Mouse (Mus musculus) left cerebral cortex, postnatal 4 days (tissue): ENCODE measurements at regions not wholly inside any gene's neighbourhood (a gene's known extent, or its start where the extent isn't known, plus 50 kb on each side); places are given as distances from the start of the nearest gene placed in this dataset.

Experiments
- DNase-seq: peaks from one replicate; pipeline ENCODE4 v3.0.0-alpha.2; 2022
- intact Hi-C: fragments of 180-260 bp; cut with DNase I; formaldehyde crosslinking; loops from one replicate; pipeline ENCODE4 v1.15.1; 2025

DNA sequence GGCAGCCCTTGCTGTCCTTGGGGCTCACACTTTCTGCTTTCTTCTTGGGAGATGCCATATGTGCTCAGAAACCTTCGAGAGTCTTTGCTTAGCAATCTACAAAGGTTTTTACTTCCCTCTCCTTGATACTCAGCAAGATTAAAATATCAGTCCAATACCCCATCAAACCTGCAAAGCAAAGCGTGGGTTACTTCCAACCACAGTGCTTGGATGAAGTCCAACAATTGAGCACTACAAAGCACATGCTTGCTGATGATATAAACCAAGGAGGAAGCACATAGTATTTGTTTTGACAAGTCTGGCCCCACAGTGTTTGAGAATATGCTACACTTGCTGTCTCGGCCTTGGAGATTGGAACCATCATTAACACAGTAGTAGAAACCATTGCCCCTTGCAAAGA, 738.1 kb upstream of the Arrdc4 start:
- no peak for DNase-seq
- intact Hi-C loops = loop anchor here (10.0 kb wide), 1 partner anchor 502 kb away; no protein-coding TSS in a partner anchor

DNA sequence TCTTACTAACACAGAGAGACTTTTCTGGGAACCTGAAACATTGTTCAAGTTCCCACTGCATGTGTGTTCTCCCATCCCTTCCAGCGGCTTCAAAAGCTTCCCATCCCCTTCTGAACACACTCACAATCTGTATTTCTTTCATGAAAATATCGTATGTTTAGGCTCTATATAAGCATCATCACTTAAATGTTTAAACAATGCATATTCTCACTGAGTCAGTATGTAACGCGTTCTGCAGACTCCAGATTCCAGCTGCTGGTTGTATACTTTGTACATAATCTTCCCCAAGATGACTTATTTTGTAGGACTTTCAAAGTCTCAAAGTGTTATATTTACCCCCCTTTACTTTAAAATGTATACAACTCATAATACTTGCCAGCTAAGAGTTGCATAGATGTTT, 735.5 kb upstream of the Arrdc4 start:
- no peak for DNase-seq
- intact Hi-C loops = loop anchor here (10.0 kb wide), 1 partner anchor 500 kb away; no protein-coding TSS in a partner anchor
